Mouse (Mus musculus): ENCODE results near the gene Cltb.

Cltb gene

DNA sequence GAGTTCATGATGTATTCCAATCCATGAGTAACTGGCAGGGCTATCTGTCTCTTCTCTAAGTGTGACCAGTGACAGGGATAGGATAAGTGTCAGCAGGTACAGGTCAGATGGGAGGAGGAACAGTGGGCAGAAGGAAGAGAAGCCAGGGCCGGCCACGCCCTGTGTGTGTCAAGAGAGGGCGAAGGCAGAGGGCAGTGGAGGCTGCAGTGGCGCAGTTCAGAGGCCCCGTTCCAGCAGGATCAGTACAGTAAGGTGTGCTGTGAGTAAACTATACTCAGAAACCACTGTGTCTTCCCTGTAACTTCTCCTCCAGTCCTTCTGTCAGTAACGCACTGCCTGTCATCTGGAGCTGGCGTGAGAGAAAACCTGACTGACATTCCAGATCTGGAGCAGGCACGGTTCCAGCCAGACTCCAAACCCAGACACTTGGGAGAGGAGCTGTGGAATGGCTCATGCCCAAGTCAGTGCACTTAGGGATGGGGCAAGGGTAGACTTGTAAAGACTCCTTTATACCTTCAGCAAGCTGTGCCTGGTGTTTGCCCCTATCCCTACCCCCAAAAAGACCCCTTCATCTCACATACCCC lies 14.9 kb downstream of the Cltb start:
- DNase-seq (ENCODE audit: low spot score): no peak

DNA sequence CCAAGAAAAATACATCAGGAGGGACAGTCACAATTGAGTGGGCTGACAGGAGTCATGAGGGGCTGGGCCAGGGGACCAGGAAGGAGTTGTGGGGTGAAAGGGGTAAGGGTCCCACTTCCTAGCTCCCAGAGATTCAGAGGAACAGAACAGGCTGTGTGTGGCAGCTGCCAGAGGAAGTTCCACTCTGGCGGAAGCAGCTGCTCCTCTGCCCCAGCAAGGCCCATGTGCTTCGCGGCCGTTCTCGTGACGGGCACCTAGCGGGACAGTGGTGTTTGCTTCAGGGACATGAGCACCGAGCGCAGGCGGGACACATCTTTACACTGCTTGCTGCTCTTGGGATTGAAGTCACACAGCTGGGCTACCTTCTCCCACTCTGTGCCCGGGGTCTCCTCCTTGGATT lies 17.5 kb downstream of the Cltb start:
- DNase-seq (ENCODE audit: low spot score): no peak

DNA sequence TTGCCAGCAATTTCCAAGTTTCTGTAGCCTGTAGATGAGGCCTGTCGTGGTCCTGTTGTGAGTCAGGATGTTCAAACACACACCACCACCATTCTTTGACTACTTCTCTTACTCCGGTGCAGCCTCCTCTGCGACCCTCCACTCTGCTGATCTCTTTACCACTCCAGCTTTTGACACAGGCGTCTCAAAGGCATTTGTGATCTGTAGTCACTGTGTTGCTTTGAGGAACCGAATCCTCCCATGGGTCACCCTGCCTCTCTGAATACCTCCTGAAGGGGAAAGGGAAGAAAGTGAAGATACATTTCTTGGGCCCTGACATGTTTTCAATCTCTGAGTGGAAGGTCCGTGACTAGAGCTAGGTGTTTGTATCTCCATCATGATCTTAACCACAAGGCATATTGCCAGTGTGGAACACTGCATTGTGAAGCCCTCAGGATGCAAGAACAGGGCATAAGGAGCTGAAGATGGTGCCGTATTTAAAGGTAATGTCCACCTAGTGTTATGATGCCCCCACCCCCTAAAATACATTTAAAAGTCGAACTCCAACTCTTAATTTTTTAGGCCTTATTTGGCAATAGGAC lies 19.3 kb downstream of the Cltb start:
- no peak for DNase-seq (ENCODE audit: low spot score)

DNA sequence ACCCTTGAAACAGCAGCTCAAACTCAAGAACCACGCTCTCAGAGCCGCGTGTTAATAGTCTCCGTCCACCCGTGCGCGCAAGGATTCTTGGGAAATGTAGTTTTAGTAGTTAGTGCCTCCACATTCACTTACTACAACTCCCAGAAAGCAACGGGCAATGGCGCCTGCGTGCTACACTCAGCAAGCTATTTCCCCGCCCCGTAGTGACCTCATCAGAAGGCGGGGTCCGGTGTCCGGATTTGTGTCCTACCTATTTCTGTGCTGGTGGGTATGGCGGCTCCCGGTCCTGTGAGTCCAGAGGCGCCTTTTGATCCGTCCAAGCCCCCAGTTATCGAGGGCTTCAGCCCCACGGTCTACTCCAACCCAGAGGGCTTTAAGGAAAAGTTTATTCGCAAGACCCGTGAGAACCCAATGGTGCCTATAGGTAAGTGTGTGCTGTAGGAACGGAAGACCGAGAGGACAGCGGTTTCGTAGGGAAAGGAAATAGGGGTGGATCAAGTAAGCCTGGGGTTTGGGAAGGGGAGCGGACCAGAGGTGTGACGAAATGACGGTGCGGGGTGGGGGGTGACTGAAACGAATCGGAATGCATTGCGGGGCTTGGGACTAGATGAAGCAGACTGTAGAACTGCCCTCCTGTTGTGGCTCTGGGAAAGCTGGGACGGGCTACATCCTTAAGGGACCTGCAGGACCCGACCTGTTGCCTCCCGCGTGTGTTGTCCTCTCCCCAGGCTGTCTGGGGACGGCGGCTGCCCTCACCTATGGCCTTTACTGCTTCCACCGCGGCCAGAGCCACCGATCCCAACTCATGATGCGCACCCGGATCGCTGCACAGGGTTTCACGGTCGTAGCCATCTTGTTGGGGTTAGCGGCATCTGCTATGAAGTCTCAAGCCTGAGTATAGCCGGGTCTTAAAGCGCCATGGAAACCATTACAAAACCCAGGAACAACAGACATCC lies 20.9 kb downstream of the Cltb start, which contains the start of the genes Nop16 and Higd2a:
Gene Nop16, minus strand, starts transcription at position 95 of the 956 bp plus-strand sequence.
Gene Higd2a, plus strand, starts transcription at position 212 of the 956 bp plus-strand sequence.
- peak; percentile 98 for DNase-seq (ENCODE audit: low spot score)

DNA sequence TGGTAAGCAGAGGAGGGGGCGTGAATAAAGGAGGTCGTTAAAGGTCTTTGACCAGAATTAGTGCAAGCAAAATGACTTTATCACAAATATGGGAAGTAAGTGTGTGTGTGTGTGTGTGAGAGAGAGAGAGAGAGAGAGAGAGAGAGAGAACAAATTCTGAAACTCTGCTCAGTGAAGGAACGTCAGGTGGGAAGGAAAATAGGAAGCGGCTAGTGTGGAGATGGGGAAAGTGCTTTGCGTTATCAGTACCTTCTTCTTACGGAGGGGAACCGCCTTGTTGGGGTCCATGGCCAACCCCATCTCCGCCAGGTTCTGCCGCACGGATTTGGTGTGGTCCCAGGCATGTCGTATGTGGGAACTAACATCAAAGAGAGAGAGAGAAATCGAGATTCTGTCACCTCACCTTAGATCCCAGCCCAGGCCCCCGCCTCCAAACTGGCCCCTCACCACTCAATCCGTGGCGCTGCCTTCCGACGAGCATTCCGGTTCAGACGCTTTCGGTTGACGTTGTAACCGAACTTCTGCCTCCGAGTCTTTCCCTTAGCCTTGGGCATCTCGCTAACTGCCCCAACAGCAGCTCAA lies 21.6 kb downstream of the Cltb start:
- no peak for DNase-seq (ENCODE audit: low spot score)

DNA sequence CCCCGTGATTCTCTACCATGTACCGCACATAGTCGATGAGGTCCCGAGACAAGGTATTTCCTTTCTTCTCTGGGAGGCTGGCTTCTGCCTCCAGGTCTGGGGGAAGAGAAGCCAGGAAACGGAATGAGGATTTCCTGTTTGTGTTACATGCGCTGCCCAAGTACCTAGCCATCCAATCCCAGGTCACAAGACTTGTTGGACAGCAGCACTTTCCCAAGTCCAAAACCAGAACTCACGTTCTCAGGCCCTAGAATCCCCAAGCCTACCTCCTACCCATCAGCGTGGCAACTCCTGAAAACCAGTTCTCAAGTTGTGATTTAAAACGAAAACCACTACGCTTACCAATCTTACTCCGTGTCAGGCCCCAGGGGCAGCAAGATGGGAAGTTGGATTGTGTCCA lies 25.3 kb downstream of the Cltb start:
- no peak for DNase-seq (ENCODE audit: low spot score)

DNA sequence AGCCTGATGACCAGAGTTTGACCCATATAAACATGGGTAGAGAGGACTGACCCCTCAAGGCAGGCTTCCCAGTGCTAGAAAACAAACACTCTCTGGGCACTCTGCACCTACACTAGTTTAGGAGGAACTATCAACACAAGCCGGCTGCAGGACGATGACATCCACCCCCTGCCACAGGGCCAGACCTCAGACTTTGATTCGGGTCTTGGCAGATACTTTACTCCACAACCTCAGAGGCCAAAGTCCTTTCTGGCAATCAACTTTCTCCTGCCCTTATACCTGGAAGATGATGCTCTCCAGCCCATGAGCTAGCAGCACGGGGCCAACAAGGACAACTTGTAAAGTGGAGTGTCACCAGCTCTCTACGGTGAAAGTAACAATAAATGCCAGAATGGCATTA lies 28.3 kb downstream of the Cltb start:
- no peak for DNase-seq (ENCODE audit: low spot score)

DNA sequence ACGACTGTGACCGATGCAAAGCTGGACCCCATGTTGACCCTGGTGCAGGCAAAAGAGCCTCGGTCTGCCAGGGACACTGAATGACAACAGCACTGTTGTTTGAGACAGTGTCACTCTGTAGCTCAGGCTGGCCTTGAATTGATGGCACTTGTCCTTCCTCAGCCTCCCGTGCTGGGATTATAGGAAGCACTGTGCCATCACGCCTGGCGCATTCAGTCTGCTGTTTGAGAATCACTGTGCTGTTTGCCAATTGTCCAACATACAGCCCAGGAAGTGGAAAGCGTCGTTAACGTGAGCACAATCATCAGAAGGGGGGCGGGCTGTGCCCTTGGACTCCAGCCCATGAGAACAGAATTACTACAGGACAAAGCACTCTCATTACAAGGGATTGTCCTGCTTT lies 29.0 kb downstream of the Cltb start:
- no peak for DNase-seq (ENCODE audit: low spot score)

DNA sequence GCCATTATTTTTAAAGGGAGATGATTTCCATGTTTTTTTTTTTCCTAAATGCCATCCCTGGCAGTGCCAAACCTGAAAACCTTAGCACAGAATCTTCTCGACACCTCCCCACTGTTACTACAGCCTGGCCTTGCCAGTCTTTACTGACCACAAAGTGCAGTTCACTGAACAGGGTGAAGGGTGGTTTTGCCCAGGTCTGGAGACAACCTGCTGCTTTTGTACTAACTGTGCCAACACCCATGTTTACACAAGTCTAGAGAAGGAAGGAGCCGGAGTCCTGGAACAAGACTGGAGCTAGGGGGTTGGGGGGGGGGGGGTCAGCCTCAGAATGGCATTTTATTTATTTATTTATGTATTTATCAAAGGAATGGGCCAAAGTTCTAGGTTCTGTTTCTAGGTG lies 29.8 kb downstream of the Cltb start:
- DNase-seq (ENCODE audit: low spot score): no peak

DNA sequence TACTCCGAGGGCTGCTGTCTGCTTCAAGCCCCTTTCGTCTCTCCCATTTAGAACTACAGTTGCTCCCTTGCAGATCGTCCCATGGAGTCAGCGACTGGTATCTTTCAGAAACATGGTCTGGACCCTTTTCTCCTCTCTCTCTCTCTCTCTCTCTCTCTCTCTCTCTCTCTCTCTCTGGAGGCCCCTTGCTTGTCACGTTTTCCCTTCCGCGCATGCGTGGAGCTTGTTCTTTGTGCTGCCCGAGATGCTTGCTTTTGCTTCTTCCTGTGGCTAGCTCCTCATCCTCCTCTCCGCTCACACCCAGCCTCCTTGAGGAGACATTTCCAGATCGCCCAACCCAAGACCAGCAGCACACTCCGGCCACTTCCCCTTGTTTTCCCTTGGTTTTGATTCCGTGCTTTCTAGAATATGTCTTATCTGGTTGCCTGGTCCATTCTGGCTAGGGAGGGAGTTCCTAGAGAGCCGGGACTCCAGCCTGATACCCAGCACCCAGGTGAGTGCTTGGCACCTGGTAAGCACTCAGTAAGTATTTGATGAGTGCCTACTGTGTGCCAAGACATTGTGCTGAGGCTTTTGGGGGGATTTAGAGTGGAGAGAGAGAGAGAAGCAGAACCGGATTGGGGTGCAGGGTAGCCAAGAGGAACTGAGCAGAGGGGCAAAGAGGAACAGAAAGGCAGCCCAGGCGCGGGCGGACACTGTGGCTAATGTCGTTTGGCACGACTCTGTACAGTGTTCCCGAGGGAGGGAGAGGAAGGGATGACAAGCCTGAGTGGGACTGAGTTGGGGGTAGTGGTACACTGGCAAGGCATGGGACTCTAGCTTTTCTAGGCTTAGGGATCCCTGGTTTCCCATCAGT lies 33.3 kb downstream of the Cltb start:
- no peak for DNase-seq (ENCODE audit: low spot score)

DNA sequence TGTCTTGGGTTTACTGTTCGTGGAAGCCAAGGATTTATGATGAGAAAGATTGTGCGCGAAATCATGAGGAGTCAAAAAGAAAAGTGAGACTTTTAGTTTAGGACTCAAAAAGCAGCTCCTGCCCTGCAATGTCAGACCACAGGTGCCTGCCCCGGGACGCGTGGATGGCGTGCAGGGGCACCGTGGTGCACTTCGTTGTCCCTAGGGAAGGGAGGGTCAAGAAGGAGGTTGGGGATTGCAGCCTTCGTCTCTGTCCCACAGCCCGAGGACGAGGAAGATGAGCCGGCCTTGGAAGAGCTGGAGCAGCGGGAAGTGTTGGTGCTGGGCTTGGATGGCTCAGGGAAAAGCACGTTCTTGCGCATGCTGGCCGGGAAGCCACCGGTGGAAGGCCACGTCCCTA lies 35.7 kb downstream of the Cltb start:
- no peak for DNase-seq (ENCODE audit: low spot score)

DNA sequence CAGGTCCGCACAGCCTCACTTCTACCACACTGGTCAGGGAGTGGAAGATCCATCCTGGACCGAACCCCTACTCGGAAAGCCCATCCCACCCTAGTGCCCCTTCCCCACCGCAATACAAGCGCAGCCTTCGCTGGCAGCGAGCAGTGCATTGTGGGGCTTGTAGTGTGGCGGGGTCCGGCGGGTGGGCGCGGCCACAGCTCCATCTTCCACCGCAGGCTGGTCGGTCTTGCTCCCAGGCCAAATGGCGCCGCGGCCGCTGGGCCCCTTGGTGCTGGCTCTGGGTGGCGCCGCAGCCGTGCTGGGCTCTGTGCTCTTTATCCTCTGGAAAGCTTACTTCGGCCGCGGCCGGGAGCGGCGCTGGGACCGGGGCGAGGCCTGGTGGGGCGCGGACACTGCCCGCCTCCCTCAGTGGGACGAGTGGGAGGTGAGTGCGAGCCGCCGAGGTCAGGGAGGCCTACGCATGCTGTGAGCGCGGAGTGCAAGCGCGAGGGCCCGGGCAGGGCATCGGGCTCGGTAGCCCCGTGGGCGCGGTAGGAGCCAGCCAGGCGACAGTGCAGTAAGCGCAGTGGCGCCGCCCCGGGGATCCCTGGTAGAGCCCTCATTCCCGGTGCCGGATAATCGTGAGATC lies 36.2 kb downstream of the Cltb start, which contains the start of gene Arl10:
Gene Arl10, plus strand, starts transcription at position 162 of the 628 bp plus-strand sequence.
- DNase-seq (ENCODE audit: low spot score): no peak

DNA sequence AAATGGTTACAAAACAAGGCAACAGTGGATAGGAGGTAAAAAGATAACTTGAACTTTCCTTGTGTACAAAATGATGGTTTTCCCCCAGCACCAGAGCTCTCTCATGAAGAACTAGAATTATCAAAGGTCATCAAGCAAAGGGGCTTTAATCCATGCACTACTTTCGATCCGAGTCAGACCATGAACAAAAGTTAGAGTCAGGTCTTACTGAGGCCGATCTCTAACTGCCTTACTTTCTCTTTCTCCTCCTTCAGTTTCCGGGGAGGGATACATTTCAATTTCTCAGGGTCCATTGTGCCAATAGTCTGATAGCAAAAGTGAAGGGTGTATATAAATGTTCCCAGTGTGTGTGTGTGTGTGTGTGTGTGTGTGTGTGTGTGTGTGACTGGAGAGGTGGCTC lies 38.5 kb downstream of the Cltb start:
- DNase-seq (ENCODE audit: low spot score): no peak

DNA sequence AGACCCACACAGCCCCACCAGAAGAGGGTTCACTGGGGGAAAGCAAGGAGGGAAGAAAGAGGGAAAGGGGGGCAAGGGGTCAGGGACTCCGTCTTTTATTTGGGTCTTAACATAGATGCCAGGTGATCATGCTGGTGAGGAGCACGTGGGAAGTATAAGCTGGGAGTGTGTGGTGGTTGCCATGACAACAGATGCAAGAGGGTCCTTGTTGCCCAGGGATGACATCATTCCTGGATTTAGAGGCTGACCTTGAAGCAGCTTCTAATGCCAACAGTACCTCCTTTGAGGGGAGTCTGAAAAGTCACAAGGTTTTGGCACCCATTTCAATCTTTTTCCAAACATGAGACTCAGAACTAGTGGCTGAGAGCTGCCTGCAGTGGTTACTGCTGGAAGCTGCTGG lies 39.5 kb downstream of the Cltb start:
- DNase-seq (ENCODE audit: low spot score): no peak

DNA sequence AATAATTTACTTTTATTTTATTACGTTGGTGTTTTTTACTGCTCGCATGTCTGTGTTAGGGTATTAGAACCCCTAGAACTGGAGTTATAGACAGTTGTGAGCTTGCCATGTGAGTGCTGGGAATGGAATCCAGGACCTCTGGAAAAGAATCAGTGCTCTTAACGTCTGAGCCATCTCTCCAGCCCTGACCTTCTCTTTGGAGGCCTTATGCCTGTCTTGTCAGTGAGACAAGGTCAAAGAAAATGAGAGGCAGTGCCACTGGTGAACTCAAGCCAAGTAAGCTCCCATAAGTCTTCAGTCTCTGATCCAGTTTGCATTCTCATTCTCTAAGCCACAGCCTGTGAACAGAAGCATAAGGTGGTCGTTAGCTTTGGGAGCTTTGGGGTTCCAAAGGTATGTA lies 40.4 kb downstream of the Cltb start:
- DNase-seq (ENCODE audit: low spot score): no peak

DNA sequence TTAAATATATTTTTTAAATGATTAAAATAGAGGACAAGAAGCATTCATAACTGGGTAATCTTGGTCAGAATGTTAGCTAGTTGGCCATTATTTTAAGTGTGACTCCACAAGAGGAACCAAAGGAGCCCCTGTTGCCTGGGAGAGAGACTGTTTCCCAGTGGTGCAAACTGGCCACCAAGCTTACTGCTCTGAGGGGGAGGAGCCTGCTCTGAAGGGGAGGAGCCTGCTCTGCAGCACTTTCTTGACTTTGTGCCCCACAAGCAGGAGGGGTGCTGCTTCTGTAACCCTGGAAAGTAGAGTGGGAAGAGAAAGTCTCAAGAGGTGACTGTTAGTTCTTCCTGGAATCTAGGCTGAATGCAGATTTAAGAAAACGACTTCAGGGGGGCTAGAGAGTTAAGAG lies 41.9 kb downstream of the Cltb start:
- DNase-seq (ENCODE audit: low spot score): no peak

DNA sequence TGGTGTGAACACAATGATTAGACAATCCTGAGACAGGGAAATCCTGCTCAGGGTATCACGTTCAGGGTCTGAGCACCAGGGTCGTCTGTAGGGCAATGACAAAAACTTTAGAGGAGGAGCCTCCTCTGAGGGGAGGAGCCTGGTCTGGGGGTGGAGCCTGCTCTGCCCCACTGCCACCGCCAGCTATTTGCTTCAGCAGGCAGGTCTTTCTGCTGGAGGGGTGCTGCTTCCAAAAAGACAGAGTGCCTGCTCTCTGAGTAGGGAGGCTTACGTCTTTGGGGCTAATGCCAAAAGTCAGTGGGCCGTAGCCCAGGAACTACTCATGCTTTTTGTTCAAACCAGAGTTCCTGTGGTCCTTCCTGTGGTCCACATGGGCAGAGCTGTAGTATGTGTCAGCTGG lies 42.8 kb downstream of the Cltb start:
- no peak for DNase-seq (ENCODE audit: low spot score)

DNA sequence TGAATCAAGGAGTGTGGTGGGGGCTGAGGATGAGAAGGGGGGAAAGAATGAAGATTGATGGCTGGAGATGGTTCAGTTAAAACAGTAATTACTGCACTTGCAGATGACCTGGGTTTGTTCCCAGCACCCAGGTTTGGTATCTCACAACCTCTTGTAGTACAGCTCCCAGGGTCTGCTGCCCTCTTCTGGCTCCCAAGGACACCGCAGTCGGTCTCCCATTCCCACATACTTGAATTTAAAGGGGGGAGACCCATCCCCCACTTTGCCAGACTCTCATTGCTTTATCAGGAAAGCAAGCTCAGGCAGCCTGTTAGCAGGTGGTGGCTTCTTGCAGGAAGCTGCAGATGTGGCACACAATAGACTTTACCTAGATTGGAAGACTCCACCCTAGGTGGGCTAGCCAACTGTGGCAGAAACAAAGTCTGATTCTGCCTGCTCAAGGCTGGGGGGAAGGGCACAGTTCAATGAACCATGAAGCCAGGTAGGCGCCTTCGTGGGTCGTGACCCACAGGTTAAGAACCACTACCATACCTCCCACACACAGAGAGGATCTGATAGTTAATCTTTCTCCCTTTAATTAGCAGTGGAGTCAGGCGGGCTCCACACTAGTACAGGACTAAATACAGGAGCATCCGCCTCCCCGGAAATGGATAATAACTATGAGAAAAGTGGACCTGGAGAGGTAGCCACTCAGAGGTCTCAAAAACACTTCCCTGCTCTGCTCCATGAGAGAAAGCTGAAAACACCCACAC lies 45.4 kb downstream of the Cltb start:
- no peak for DNase-seq (ENCODE audit: low spot score)

DNA sequence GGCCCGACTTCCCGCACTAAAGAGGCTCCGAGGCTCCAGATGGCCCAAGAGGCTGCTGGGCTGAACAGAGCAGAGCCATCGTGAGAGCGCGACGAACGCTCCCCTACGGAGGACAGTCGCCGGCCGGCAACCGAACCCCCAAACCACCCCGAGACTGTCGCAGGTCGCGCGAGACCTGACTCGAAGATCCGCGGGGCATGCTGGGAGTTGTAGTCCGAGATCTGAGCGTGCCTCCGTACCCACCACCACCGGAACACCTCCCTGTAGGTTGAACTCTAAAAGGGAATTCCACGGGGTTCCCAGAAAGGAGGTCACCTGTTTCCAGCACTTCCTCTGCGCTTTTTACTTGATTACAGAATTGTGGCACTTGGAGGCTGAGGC lies 46.0 kb downstream of the Cltb start, which contains the start of gene 4833439L19Rik:
Gene 4833439L19Rik, minus strand, starts transcription at position 235 of the 381 bp plus-strand sequence.
- DNase-seq (ENCODE audit: low spot score): peak; percentile 78
